Mouse (Mus musculus) cerebellum, adult 9-10 months (tissue): Measurements from ENCODE around the gene Rab10.

Experiments
- DNase-seq: peaks from one replicate; pipeline ENCODE4 v3.0.0; 2022

Rab10 gene

DNA sequence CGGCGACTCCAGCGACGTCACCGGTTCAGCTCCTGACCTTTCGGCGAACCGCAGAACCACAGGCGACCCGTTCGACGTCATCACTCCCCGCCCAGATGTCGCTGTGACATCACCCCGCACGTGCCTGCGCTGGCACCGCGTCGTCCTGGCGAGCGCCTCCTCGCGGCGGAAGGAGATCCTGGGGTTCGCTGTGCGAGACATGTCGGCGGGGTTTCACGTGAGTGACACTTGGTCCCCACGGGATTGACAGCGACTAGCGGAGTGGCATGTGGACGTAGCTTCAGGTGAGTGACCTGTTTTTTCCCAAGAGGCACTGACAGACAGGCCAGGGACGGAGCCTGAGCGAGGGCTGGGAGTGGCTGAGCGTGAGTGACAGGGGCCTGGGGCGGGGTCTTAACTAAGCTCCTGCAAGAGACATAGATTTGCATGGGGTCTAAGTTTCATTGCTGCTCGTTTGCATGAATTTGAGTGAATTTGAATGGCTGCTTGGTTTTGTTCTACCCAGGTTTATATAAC is 74.1 kb downstream of the Rab10 start:
- DNase-seq: peak; percentile 95

DNA sequence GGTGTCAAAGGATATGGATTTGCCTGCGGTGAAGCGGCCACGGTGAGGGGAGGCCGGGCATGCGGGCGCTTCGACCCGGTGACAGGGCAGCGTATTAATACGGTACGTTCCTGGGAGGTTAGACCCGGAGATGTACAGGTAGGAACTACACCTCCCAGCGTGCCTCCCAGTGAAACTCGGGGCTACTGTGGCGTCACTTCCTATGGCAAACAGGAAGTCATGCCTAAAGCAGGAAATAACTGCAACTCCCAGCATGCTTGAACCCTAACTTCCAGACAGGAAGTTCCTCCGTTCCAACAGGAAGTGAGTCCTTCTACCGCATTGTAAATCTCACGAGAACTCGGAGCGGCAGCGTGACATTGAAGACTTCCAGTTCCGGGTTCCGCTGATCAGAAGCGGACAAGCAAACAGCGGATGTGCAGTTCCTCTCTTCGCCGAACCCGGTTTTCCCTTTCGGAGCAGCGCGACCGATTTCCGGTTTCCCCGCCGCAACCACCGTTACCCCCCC is 74.6 kb downstream of the Rab10 start:
- DNase-seq: peak; percentile 99

DNA sequence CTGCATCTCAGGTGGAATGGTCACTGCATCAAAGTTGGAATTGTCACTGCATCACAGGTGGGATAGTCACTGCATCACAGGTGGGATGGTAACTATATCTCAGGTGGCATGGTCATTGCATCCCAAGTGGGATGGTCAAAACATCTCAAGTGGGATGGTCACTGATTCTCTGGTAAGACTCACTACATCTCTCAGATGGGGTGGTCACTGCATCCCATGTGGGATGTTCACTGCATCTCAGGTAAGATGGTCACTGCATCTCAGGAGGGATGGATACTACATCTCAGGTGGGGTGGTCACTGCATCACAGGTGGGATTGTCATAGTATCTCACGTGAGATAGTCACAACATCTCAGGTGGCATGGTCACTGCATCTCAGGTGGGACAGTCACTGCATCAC is 75.7 kb downstream of the Rab10 start:
- peak; percentile 61 for DNase-seq

DNA sequence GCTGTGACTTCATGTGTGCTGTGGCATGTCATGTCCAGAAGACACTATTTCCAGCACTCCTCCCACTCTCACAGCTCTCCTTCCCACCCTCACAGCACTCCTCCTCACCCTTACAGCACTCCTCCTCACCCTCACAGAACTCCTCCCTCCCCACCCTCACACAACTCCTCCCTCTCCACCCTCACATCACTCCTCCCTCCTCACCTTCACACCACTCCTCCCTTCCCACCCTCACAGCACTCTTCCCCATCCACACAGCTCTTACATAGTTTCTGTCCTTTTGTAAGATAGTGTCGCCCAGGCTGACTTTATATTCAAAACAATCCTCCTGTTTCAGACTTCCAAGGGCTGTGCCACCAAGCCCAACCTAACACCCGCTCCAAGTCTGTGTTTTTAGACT is 86.4 kb downstream of the Rab10 start:
- no peak for DNase-seq

DNA sequence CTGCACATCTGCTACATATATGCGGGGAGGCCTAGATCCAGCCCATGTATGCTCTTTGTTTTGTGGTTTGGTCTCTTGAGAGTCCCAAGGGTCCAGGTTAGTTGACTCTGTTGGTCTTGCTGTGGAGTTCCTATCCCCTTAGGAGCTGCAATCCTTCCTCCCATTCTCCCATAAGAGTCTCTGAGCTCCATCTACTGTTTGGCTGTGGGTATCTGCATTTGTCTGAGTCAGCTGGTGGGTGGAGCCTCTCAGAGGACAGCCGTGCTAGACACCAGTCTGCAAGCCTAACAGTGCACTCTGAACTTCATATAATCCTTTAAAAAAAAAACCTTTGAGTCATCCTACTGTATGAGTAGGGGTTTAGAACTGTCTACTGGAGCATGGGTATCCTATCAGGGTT is 99.6 kb downstream of the Rab10 start:
- no peak for DNase-seq

DNA sequence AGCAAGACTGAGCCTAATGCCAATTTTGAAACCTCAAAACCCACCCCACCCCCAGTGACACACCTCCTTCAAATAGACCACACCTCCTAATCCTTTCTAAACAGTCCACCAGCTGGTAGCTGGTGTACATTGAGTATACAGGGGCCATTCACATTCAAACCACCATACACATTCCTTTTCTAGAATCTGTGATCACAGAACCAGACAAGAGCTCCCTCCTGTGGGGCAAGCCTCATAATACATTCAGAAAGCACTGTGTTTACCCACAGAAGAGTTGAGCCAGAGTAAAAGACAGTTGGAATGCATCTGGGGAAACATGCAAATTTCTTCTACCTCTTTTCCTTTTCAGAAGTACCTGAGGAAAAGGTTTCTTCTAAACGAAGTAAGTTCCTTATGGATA is 100.6 kb downstream of the Rab10 start:
- DNase-seq: no peak
